Mouse (Mus musculus) brain, embryonic 14.5 days (tissue): ENCODE measurements around the gene Ccnb2.

ENCODE experiments used
- CTCF ChIP-seq: fragments of 200-500 bp; IDR thresholded peaks from 2 replicates; pipeline ENCODE4 v1.5.1; 2012; ENCODE audit warnings: inconsistent platforms, mild to moderate bottlenecking, moderate library complexity, borderline replicate concordance; ENCODE audit not compliant: insufficient read depth, insufficient read length; ENCODE audit errors: extremely low read depth
- POLR2A ChIP-seq: fragments of 200-500 bp; IDR thresholded peaks from 2 replicates; pipeline ENCODE4 v1.6.1; 2012; ENCODE audit warnings: mild to moderate bottlenecking, inconsistent platforms, borderline replicate concordance; ENCODE audit not compliant: poor library complexity, insufficient read depth, insufficient read length, severe bottlenecking; ENCODE audit errors: extremely low read depth

- TF ChIP-seq CTCF (no peak), POLR2A (peak; percentile 41)
These were observed at the start of gene Ccnb2 for GRCm38 (mm10) chr9:70421257-70422056.
